Mouse (Mus musculus) ES-Bruce4 (cell line): ENCODE measurements at regions not wholly inside any gene's neighbourhood (a gene's known extent, or its start where the extent isn't known, plus 50 kb on each side); places are given as distances from the start of the nearest gene placed in this dataset.

Experiments used
- H3K27ac ChIP-seq: 2 replicates; pipeline ENCODE4 v1.5.1; 2012; ENCODE audit warnings: low read length, inconsistent platforms; ENCODE audit not compliant: insufficient read depth
- H3K27me3 ChIP-seq: 2 replicates; pipeline ENCODE4 v1.6.1; 2012; ENCODE audit warnings: mild to moderate bottlenecking, low read length, inconsistent platforms; ENCODE audit not compliant: control insufficient read depth, poor library complexity, insufficient read depth, severe bottlenecking
- H3K36me3 ChIP-seq: 2 replicates; pipeline ENCODE4 v1.6.1; 2012; ENCODE audit warnings: inconsistent platforms, mild to moderate bottlenecking, low read length, moderate library complexity; ENCODE audit not compliant: control insufficient read depth, poor library complexity, insufficient read depth, severe bottlenecking
- H3K4me1 ChIP-seq: one replicate; pipeline ENCODE4 v1.8.1; 2011; ENCODE audit warnings: low read length; ENCODE audit not compliant: control insufficient read depth, insufficient read depth
- H3K4me3 ChIP-seq: 2 replicates; pipeline ENCODE4 v1.5.1; 2011; ENCODE audit warnings: low read depth, mild to moderate bottlenecking, low read length
- H3K9ac ChIP-seq: 2 replicates; pipeline ENCODE4 v1.6.1; 2012; ENCODE audit warnings: low read depth, mild to moderate bottlenecking, inconsistent platforms; ENCODE audit not compliant: poor library complexity, severe bottlenecking
- H3K9me3 ChIP-seq: replicated peaks from 2 replicates; pipeline ENCODE4 v1.6.1; 2012; ENCODE audit warnings: mild to moderate bottlenecking, low read length, inconsistent platforms; ENCODE audit not compliant: control insufficient read depth, poor library complexity, insufficient read depth, severe bottlenecking
- CTCF ChIP-seq: IDR thresholded peaks from one replicate; pipeline ENCODE4 v1.8.1; 2011; ENCODE audit warnings: low read depth, low read length
- EP300 ChIP-seq: IDR thresholded peaks from 2 replicates; pipeline ENCODE4 v1.6.1; 2011; ENCODE audit warnings: low read depth, low read length; ENCODE audit not compliant: insufficient read depth
- POLR2A ChIP-seq: IDR thresholded peaks from one replicate; pipeline ENCODE4 v1.8.1; 2011; ENCODE audit warnings: low read length; ENCODE audit not compliant: insufficient read depth

DNA sequence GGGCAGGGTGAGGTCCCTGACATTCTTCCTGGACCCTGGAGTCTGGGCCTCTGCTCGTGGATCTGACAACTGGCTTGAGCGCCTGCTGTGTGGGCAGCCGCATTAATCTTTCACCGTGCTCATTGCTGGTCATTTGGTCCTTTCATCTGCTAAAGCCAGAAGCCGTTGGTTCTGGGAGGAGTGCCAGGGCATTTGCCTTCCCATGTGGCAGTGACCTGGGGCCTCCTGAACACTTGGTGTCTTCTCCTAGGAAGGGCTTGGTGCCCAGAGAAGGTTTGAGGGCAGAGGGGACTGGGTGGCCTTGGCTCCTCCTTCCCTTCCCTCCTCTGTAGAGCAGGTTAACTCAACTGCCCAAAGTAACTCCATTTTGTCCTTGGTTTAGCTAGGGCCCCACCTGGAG, 79.7 kb upstream of the Adra2c start:
- Histone ChIP-seq H3K9ac (no peak overlapping the region), H3K4me1 (no peaks in the 10 kb centered on the region), H3K4me3 (no peak overlapping the region), H3K36me3 (no peaks in the 10 kb centered on the region), H3K27ac (no peak overlapping the region), H3K9me3 (no peaks in the 10 kb centered on the region), H3K27me3 (no peaks in the 10 kb centered on the region)
- TF ChIP-seq EP300 (no peak), POLR2A (no peak)

DNA sequence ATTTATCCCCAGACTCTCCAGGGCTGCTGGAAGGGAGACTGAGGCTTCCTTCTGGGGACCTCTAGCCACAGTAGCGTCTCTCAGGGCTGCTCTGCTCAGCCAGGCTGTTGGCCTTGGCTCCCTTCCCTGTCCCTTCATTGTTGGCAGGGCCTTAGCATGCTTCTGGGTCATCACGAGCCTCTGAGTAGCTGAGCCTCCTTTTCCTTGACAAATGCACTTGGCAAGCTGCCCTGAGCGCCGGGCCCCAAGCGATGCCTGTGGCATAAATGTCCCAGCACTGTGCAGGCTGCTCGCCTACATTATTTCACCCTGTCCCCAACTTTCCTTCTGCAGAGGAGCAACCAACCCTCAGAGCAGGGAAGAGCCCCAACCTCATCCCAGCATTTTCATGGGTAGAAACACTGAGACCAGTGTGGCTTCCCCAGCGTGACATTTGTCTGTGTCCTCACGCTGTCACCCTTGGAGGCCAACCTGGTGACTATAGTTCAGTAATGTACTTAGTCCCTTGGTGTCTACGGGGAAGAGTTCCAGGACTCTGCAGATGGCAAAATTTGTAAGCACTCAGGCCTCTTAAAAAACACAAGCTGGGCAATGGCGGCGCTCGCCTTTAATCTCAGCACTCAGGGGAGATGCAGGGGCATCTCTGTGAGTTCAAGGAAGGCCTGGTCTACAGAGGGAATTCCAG, 83.7 kb upstream of the Lrpap1 start:
- Histone ChIP-seq H3K4me3 (no peak overlapping the region), H3K27ac (no peak overlapping the region), H3K27me3 (no peaks in the 10 kb centered on the region), H3K9ac (no peak overlapping the region), H3K9me3 (no peaks in the 10 kb centered on the region), H3K36me3 (no peaks in the 10 kb centered on the region), H3K4me1 (no peaks in the 10 kb centered on the region)
- TF ChIP-seq EP300 (no peak), POLR2A (no peak), CTCF (no peak)

DNA sequence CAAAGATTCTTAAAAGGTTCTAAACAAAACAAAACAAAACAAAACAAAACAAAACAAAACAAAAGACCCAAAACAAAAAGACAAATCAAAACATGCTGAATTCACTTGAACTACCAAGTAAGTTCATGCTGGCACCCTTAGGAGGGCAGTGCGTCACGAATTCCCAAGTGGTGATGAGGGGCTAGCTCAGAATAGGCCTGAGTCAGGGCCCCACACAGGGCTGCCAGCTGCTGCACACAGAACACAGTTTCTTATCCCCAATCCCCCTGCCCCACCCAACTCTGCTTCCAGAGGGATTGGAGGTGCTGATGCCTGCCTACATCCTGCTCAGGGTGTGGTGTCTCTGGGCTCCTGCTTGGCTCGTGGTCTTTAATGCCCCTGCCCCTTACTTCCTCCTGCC, 80.3 kb upstream of the Lrpap1 start:
- no peaks in the 10 kb centered on the region for H3K36me3 ChIP-seq
- H3K4me3 ChIP-seq: no peak overlapping the region
- no peak overlapping the region for H3K9ac ChIP-seq
- H3K27me3 ChIP-seq: no peaks in the 10 kb centered on the region
- no peak overlapping the region for H3K27ac ChIP-seq
- H3K9me3 ChIP-seq: no peaks in the 10 kb centered on the region
- H3K4me1 ChIP-seq: no peaks in the 10 kb centered on the region
- TF ChIP-seq CTCF (no peak), EP300 (no peak), POLR2A (no peak)

DNA sequence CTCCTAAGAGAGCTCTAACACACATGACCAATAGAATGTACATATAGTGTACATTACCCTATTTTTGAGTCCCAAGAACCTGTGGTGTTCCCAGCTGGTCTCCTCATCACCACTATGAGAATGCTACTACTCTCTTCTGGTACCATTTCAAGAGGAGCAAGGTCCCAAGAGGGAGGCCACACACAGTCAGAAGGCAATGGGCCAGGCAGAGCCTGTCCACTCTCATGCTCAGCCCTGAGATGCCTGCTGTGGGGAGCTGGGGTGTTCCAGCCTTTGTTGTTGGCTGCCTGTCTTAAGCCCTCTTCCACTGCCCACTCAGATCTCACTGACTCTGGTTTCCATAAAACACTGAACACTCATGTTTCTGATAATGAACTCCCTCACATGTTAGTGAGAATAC, 79.7 kb upstream of the Lrpap1 start:
- no peak overlapping the region for H3K27ac ChIP-seq
- no peak overlapping the region for H3K4me3 ChIP-seq
- H3K9me3 ChIP-seq: no peaks in the 10 kb centered on the region
- TF ChIP-seq EP300 (no peak), POLR2A (no peak), CTCF (no peak)
- no peaks in the 10 kb centered on the region for H3K36me3 ChIP-seq
- no peaks in the 10 kb centered on the region for H3K4me1 ChIP-seq
- H3K9ac ChIP-seq: no peak overlapping the region
- no peaks in the 10 kb centered on the region for H3K27me3 ChIP-seq

DNA sequence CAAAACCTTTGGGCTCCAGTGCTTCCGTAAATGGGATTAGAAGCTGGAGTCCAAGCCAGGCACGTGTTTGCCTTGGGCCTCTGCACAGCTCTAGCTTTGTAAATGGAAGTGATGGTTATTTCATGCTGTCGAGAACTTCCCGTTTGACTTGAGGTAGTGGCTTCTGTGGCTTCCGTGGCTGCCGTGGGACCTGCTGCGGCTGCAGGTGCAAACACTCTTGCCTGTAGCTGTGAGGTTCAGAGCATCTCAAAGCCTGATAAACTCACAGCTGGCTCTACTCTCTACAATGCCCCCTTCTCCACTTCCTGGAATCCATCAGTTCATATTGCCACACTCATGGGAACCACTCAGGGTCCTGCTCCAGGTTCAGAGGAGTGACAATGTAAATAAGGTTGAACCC, 77.9 kb upstream of the Lrpap1 start:
- Histone ChIP-seq H3K9me3 (no peaks in the 10 kb centered on the region), H3K4me1 (no peaks in the 10 kb centered on the region), H3K4me3 (no peak overlapping the region), H3K27me3 (no peaks in the 10 kb centered on the region), H3K36me3 (no peaks in the 10 kb centered on the region), H3K27ac (no peak overlapping the region), H3K9ac (no peak overlapping the region)
- TF ChIP-seq POLR2A (no peak), CTCF (no peak), EP300 (no peak)

DNA sequence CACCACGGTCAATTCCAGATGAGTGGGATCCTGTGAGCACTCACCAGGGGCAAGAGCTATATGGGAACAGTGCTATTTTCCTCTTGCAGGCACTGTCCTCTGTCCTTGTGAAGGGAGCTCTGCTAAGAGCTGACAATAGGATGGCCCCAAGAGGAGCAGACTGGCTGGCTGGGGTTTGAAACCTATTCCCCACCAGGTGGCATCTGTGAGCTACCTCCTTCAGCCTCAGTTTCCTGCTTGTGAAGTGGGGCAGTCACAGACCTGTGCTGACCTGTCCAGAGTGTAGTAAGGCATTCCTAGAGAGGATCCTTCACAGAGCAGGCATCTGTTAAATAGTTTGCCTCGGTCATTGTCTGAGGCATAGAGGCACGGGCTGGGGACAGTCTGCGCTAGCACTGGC, 71.8 kb upstream of the Lrpap1 start:
- Histone ChIP-seq H3K4me1 (no peaks in the 10 kb centered on the region), H3K27me3 (no peaks in the 10 kb centered on the region), H3K9ac (no peak overlapping the region), H3K9me3 (no peaks in the 10 kb centered on the region), H3K36me3 (no peaks in the 10 kb centered on the region), H3K27ac (no peak overlapping the region), H3K4me3 (no peak overlapping the region)
- TF ChIP-seq CTCF: peak; percentile 48
- no peak for TF ChIP-seq EP300
- TF ChIP-seq POLR2A: no peak
